Mouse (Mus musculus): Measurements from ENCODE around the gene Pdcd4. TPM values are rescaled to one million over a fixed set of nuclear protein-coding genes. Genes with fewer than 3 reads are reported as not detected.
A peak's percentile ranks its signal among the peaks of the same experiment; 100 is the strongest.
"Not testable (repeated sequence)": the region's sequence is repeated elsewhere in the genome, so short reads cannot be mapped to it uniquely, and the experiment has no call there.

The Pdcd4 gene
- polyA plus RNA-seq, 1 experiment from 2014 or later: 69.8 TPM

GRCm38 (mm10) chr19:53945171-53946042 lies 53.4 kb downstream of the Pdcd4 start:
- Histone ChIP-seq H3K4me2 (ENCODE audit: low read length) (peak overlapping the region; percentile 77), H3K27me3 (ENCODE audit: control insufficient read depth, insufficient read depth, low read depth, low read length) (no peaks in the 10 kb centered on the region), H3K9ac (ENCODE audit: low read depth, low read length) (peak overlapping the region; percentile 92), H3K4me1 (ENCODE audit: control insufficient read depth, insufficient read depth, low read length) (peaks cover 27% of the 10 kb centered on the region), H3K36me3 (ENCODE audit: control insufficient read depth, insufficient read depth, low read length) (no peaks in the 10 kb centered on the region), H3K27ac (ENCODE audit: low read length) (peak overlapping the region; percentile 99), H3K4me3 (ENCODE audit: low read depth, low read length) (peak overlapping the region; percentile 94), H3K9me3 (replicated peaks; ENCODE audit: control insufficient read depth, low read length, poor library complexity, severe bottlenecking) (no peaks in the 10 kb centered on the region)
- under 1% methylated on average over 37 of the region's 69 CpGs for WGBS
- peak; percentile 22 for ATAC-seq

- no peak overlapping the region for H3K9ac ChIP-seq (ENCODE audit: low read depth, low read length)
- no peak overlapping the region for H3K4me2 ChIP-seq (ENCODE audit: low read length)
- H3K27me3 ChIP-seq (ENCODE audit: control insufficient read depth, insufficient read depth, low read depth, low read length): no peaks in the 10 kb centered on the region
- no peaks in the 10 kb centered on the region for H3K36me3 ChIP-seq (ENCODE audit: control insufficient read depth, insufficient read depth, low read length)
- no peak overlapping the region for H3K4me3 ChIP-seq (ENCODE audit: low read depth, low read length)
- WGBS: 94% methylated on average over 2 of the region's 2 CpGs
- H3K27ac ChIP-seq (ENCODE audit: low read length): no peak overlapping the region
- H3K4me1 ChIP-seq (ENCODE audit: control insufficient read depth, insufficient read depth, low read length): no peaks in the 10 kb centered on the region
- no peaks in the 10 kb centered on the region for H3K9me3 ChIP-seq (replicated peaks; ENCODE audit: control insufficient read depth, low read length, poor library complexity, severe bottlenecking)
- ATAC-seq: no peak
Measured at GRCm38 (mm10) chr19:53957513-53957912, 65.5 kb downstream of the Pdcd4 start.

- ATAC-seq: no peak
- no peak overlapping the region for H3K9ac ChIP-seq (ENCODE audit: low read depth, low read length)
- H3K27me3 ChIP-seq (ENCODE audit: control insufficient read depth, insufficient read depth, low read depth, low read length): no peaks in the 10 kb centered on the region
- no peaks in the 10 kb centered on the region for H3K36me3 ChIP-seq (ENCODE audit: control insufficient read depth, insufficient read depth, low read length)
- no peaks in the 10 kb centered on the region for H3K4me1 ChIP-seq (ENCODE audit: control insufficient read depth, insufficient read depth, low read length)
- H3K27ac ChIP-seq (ENCODE audit: low read length): no peak overlapping the region
- whole genome bisulfite sequencing: 90% methylated on average over 4 of the region's 4 CpGs
- no peak overlapping the region for H3K4me3 ChIP-seq (ENCODE audit: low read depth, low read length)
- no peak overlapping the region for H3K4me2 ChIP-seq (ENCODE audit: low read length)
- H3K9me3 ChIP-seq (replicated peaks; ENCODE audit: control insufficient read depth, low read length, poor library complexity, severe bottlenecking): no peaks in the 10 kb centered on the region
Measured at GRCm38 (mm10) chr19:53962511-53962910, 70.5 kb downstream of the Pdcd4 start.

GRCm38 (mm10) chr19:53964347-53964746 lies 72.3 kb downstream of the Pdcd4 start:
- H3K4me3 ChIP-seq (ENCODE audit: low read depth, low read length); H3K4me2 ChIP-seq (ENCODE audit: low read length); H3K27ac ChIP-seq (ENCODE audit: low read length); H3K27me3 ChIP-seq (ENCODE audit: control insufficient read depth, insufficient read depth, low read depth, low read length); ATAC-seq; H3K9me3 ChIP-seq (replicated peaks; ENCODE audit: control insufficient read depth, low read length, poor library complexity, severe bottlenecking); H3K9ac ChIP-seq (ENCODE audit: low read depth, low read length); H3K4me1 ChIP-seq (ENCODE audit: control insufficient read depth, insufficient read depth, low read length); H3K36me3 ChIP-seq (ENCODE audit: control insufficient read depth, insufficient read depth, low read length): not testable (repeated sequence)
- 97% methylated on average over 3 of the region's 3 CpGs for WGBS

GRCm38 (mm10) chr19:53964910-53965633 lies 73.0 kb downstream of the Pdcd4 start:
- WGBS: 89% methylated on average over 10 of the region's 10 CpGs
- no peak overlapping the region for H3K4me2 ChIP-seq (ENCODE audit: low read length)
- no peak for ATAC-seq
- no peak overlapping the region for H3K27ac ChIP-seq (ENCODE audit: low read length)
- no peaks in the 10 kb centered on the region for H3K9me3 ChIP-seq (replicated peaks; ENCODE audit: control insufficient read depth, low read length, poor library complexity, severe bottlenecking)
- H3K4me1 ChIP-seq (ENCODE audit: control insufficient read depth, insufficient read depth, low read length): no peaks in the 10 kb centered on the region
- no peak overlapping the region for H3K9ac ChIP-seq (ENCODE audit: low read depth, low read length)
- no peak overlapping the region for H3K4me3 ChIP-seq (ENCODE audit: low read depth, low read length)
- no peaks in the 10 kb centered on the region for H3K27me3 ChIP-seq (ENCODE audit: control insufficient read depth, insufficient read depth, low read depth, low read length)
- no peaks in the 10 kb centered on the region for H3K36me3 ChIP-seq (ENCODE audit: control insufficient read depth, insufficient read depth, low read length)

GRCm38 (mm10) chr19:53969226-53969625 lies 77.2 kb downstream of the Pdcd4 start:
- H3K4me3 ChIP-seq (ENCODE audit: low read depth, low read length): no peak overlapping the region
- no peak overlapping the region for H3K27ac ChIP-seq (ENCODE audit: low read length)
- H3K27me3 ChIP-seq (ENCODE audit: control insufficient read depth, insufficient read depth, low read depth, low read length): no peaks in the 10 kb centered on the region
- no peak overlapping the region for H3K4me2 ChIP-seq (ENCODE audit: low read length)
- no peaks in the 10 kb centered on the region for H3K36me3 ChIP-seq (ENCODE audit: control insufficient read depth, insufficient read depth, low read length)
- H3K4me1 ChIP-seq (ENCODE audit: control insufficient read depth, insufficient read depth, low read length): no peaks in the 10 kb centered on the region
- WGBS: 90% methylated on average over 3 of the region's 3 CpGs
- ATAC-seq: no peak
- H3K9me3 ChIP-seq (replicated peaks; ENCODE audit: control insufficient read depth, low read length, poor library complexity, severe bottlenecking): no peaks in the 10 kb centered on the region
- H3K9ac ChIP-seq (ENCODE audit: low read depth, low read length): no peak overlapping the region

- no peak for ATAC-seq
- Histone ChIP-seq H3K27ac (ENCODE audit: low read length) (no peak overlapping the region), H3K27me3 (ENCODE audit: control insufficient read depth, insufficient read depth, low read depth, low read length) (no peaks in the 10 kb centered on the region), H3K36me3 (ENCODE audit: control insufficient read depth, insufficient read depth, low read length) (no peaks in the 10 kb centered on the region), H3K9ac (ENCODE audit: low read depth, low read length) (no peak overlapping the region), H3K4me3 (ENCODE audit: low read depth, low read length) (no peak overlapping the region), H3K4me1 (ENCODE audit: control insufficient read depth, insufficient read depth, low read length) (no peaks in the 10 kb centered on the region), H3K4me2 (ENCODE audit: low read length) (no peak overlapping the region), H3K9me3 (replicated peaks; ENCODE audit: control insufficient read depth, low read length, poor library complexity, severe bottlenecking) (no peaks in the 10 kb centered on the region)
- 88% methylated on average over 7 of the region's 7 CpGs for WGBS
Measured at GRCm38 (mm10) chr19:53971938-53972337, 79.9 kb downstream of the Pdcd4 start.

GRCm38 (mm10) chr19:53973656-53974055 lies 81.6 kb downstream of the Pdcd4 start:
- 81% methylated on average over 1 of the region's 1 CpGs for WGBS
- ATAC-seq: no peak
- H3K9me3 ChIP-seq (replicated peaks; ENCODE audit: control insufficient read depth, low read length, poor library complexity, severe bottlenecking): peaks cover 3% of the 10 kb centered on the region; the same call in 1 of the 2 replicates
- H3K9ac ChIP-seq (ENCODE audit: low read depth, low read length): no peak overlapping the region
- H3K36me3 ChIP-seq (ENCODE audit: control insufficient read depth, insufficient read depth, low read length): no peaks in the 10 kb centered on the region
- no peak overlapping the region for H3K4me3 ChIP-seq (ENCODE audit: low read depth, low read length)
- no peak overlapping the region for H3K27ac ChIP-seq (ENCODE audit: low read length)
- no peaks in the 10 kb centered on the region for H3K27me3 ChIP-seq (ENCODE audit: control insufficient read depth, insufficient read depth, low read depth, low read length)
- no peaks in the 10 kb centered on the region for H3K4me1 ChIP-seq (ENCODE audit: control insufficient read depth, insufficient read depth, low read length)
- no peak overlapping the region for H3K4me2 ChIP-seq (ENCODE audit: low read length)
